Mouse (Mus musculus) spleen, adult 18-20 months (tissue): Measurements from ENCODE around the gene Zfp977.
"Not testable (repeated sequence)": the region's sequence is repeated elsewhere in the genome, so short reads cannot be mapped to it uniquely, and the experiment has no call there.

ENCODE experiments used
- DNase-seq, 2 experiments: peaks; one replicate each; pipeline ENCODE4 v3.0.0; 2022; ENCODE audit warnings: mixed read lengths in 2 of 2

Gene Zfp977

DNA sequence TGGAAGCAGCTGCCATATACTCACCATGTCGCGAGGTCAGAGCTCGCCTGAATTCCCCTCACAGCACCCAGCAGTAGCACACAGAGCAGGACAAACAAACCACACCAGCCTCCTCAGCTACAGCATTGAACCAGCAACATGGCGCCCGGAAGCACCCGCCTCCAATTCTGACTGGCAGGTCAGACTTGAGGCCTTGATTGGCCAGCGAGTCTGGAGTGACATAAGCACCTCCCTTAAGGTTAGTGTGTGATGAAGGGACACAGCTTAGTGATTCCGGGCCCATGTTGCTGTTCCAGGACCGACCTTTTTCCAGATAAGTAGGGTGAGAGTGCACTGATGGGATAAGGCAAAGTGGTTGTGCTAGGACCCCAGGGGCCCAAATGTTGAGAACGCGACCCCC lies at the start of gene Zfp977:
Gene Zfp977, minus strand, starts transcription at position 135 of the 400 bp plus-strand sequence.
- DNase-seq, result not testable (repeated sequence)

DNA sequence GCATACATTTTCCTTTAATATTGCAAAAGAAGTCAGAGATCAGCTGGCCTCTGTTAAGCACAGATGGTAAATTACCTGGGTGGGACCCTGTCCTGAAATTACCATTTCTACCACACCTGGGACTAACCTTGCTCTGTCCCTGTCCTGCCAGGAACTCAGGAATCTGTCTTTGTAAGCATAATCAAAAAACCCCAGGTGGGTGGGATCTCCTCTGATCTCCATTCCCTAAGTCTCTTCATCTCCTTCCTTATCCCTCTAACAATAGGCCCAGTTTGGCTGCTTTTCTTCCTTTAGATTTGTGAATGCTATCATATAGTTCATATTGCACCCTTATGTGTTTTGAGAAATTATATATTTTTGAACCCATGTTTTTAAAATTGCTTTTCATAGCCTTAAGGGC lies 38.7 kb upstream of the Zfp977 start:
- DNase-seq, result not testable (repeated sequence)

DNA sequence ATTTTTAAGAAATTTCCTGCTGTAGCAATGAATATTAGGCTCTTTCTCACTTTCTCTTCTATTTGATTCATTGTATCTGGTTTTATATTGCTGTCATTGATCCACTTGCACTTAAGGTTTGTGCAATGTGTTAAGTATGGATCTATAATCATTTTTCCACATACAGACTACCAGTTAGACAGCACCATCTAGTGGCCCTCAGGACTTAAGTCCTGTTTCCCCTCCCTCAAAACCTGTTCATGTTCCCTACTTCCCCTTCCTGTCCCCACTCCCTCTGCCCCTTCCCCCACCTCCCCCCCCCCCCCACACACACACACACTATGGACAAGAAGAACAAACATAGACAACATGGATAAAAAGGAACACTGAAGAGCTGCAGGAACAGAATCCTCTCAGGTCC lies 3.3 kb upstream of the Zfp977 start:
- not testable (repeated sequence) for DNase-seq

DNA sequence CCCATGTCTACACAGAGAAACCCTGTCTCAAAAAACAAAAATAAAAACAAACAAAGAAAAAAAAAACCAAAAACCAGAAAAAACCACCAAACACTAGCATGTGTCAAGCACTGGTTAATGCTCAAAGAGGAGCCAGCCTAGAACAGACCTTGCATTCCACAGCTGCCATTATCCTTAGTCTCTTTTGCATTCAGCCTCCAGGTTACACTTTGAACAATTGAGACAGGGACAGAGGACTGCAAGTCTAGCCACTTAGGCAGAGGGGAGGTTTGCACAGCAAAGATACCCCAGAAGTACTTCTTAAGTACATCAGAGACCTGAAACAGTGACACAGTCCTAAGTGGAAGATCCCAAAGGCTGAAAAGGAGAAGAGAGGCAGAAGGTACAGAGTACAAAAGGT lies 1.0 kb downstream of the Zfp977 start:
- not testable (repeated sequence) for DNase-seq

DNA sequence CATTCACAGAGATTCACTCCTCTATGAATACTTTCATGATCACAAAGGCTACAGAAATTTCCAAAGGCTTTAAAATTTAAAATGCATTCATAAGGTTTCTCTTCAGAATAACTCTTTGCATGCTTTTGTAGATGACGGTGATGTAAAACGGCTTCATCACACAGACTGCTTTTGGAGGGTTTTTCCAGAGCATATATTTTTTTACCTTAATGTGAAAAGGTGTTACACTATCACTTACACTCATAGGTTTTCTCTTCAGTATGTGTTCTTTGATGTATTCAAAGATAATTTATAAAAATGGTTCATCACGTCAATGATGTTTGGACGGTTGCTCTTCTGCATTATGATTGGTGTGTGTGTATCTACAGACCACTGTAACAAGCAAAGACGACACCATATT lies 13.9 kb downstream of the Zfp977 start, which contains the start of gene Gm21028:
Gene Gm21028, minus strand, starts transcription at position 101 of the 400 bp plus-strand sequence.
- DNase-seq, result no peak

GRCm38 (mm10) chr7:42551766-42552165 lies 40.6 kb downstream of the Zfp977 start:
- no peak for DNase-seq
